Comparison of ENCODE assay signal across 18 mouse cellular contexts in genomic region chr13:13484351-13484751, GRCm38 (mm10). TPM values are rescaled to one million over a fixed set of nuclear protein-coding genes. Genes with fewer than 3 reads are reported as not detected.
A peak's percentile ranks its signal among the peaks of the same experiment; 100 is the strongest.
DNase-seq lines count a peak whose midpoint lies in the region; ATAC-seq and TF ChIP-seq lines count a peak whose summit lies in the region.
"Had no signal": no experiment of that assay in that cellular context is flagged by ENCODE, and none has a peak within 500 bp of the region (broad histone marks: within the 10 kb centered on the region; RNA-seq: fewer than 3 reads in every experiment).

No protein-coding gene starts in this region.

- no peak overlapping the region for H3K4me2 ChIP-seq in forebrain, embryonic 15.5 days (replicated peaks)
- H3K4me2 ChIP-seq: heart, embryonic 15.5 days; midbrain, embryonic 12.5 days had no signal

- WGBS in forebrain, embryonic 10.5 days: 46% methylated on average over 7 of the region's 7 CpGs
- 44% methylated on average over 7 of the region's 7 CpGs for WGBS in forebrain, embryonic 15.5 days
- WGBS in spleen, adult 2 months: 46% methylated on average over 7 of the region's 7 CpGs

- no peaks in the 10 kb centered on the region; the same call in 1 of the 2 replicates for H3K36me3 ChIP-seq in forebrain, embryonic 10.5 days (replicated peaks)
- H3K36me3 ChIP-seq in forebrain, embryonic 15.5 days: no peaks in the 10 kb centered on the region
- H3K36me3 ChIP-seq in spleen, adult 2 months (ENCODE audit: control insufficient read depth, insufficient read depth, low read length): no peaks in the 10 kb centered on the region
- H3K36me3 ChIP-seq: midbrain, embryonic 12.5 days had no signal

- no peak overlapping the region for H3K4me3 ChIP-seq in forebrain, embryonic 10.5 days
- no peak overlapping the region for H3K4me3 ChIP-seq in forebrain, embryonic 15.5 days
- H3K4me3 ChIP-seq in spleen, adult 2 months (ENCODE audit: extremely low read depth, insufficient read depth, insufficient read length): no peak overlapping the region
- H3K4me3 ChIP-seq: heart, embryonic 15.5 days; midbrain, embryonic 12.5 days had no signal

- DNase-seq in forebrain, embryonic 10.5 days (ENCODE audit: extremely low spot score, low spot score): no peak
- peak; percentile 19 to 29 for DNase-seq in spleen, adult 2 months (ENCODE audit: low read depth in 1 of 2, low spot score in 2 of 2)
- DNase-seq in spleen, postnatal 4 days (ENCODE audit: low spot score in 2 of 2): no peak
- DNase-seq in embryo, embryonic 9.5 days (ENCODE audit: extremely low spot score): peak; percentile 44
- no peak for DNase-seq in cerebellum, postnatal 25 days
- DNase-seq in layer of hippocampus, adult 8-10 months (ENCODE audit: low spot score in 2 of 2): no peak
- DNase-seq in right cerebral cortex, postnatal 4 days: no peak
- DNase-seq: adrenal gland, postnatal 25 days; cerebellum, adult 2 months; kidney, adult 8-10 months; layer of hippocampus, postnatal 36 days; liver; liver, postnatal 0 days had no signal

- no peak for TF ChIP-seq POLR2A in spleen, adult 2 months (IDR thresholded peaks at IDR 0.05; ENCODE audit: low read depth, low read length)

- TF ChIP-seq CTCF in spleen, adult 2 months (IDR thresholded peaks at IDR 0.05; ENCODE audit: extremely low read depth, insufficient read depth, insufficient read length, insufficient replicate concordance): no peak

- 0 out of 2 replicates have a peak overlapping the region, but pooled peaks have one; percentile 4 for H3K27ac ChIP-seq in forebrain, embryonic 10.5 days
- no peak overlapping the region for H3K27ac ChIP-seq in forebrain, embryonic 15.5 days (replicated peaks)
- no peak overlapping the region for H3K27ac ChIP-seq in spleen, adult 2 months (ENCODE audit: insufficient read depth, low read length)
- H3K27ac ChIP-seq: heart, embryonic 15.5 days; midbrain, embryonic 12.5 days had no signal

- H3K27me3 ChIP-seq in forebrain, embryonic 10.5 days (ENCODE audit: poor library complexity, severe bottlenecking): no peaks in the 10 kb centered on the region
- no peaks in the 10 kb centered on the region for H3K27me3 ChIP-seq in forebrain, embryonic 15.5 days
- H3K27me3 ChIP-seq in spleen, adult 2 months (ENCODE audit: control insufficient read depth, insufficient read depth, low read length): no peaks in the 10 kb centered on the region
- H3K27me3 ChIP-seq: heart, embryonic 15.5 days; midbrain, embryonic 12.5 days had no signal

- ATAC-seq in forebrain, embryonic 15.5 days (replicated peaks): no peak
- ATAC-seq: forebrain, embryonic 14.5 days; liver, postnatal 0 days had no signal

- H3K9ac ChIP-seq in forebrain, embryonic 15.5 days (replicated peaks): no peak overlapping the region
- H3K9ac ChIP-seq: heart, embryonic 15.5 days; liver, postnatal 0 days; midbrain, embryonic 12.5 days had no signal

- no peaks in the 10 kb centered on the region for H3K9me3 ChIP-seq in forebrain, embryonic 10.5 days
- no peaks in the 10 kb centered on the region for H3K9me3 ChIP-seq in forebrain, embryonic 15.5 days
- H3K9me3 ChIP-seq: heart, embryonic 15.5 days; midbrain, embryonic 12.5 days had no signal

- peaks cover 33% of the 10 kb centered on the region for H3K4me1 ChIP-seq in forebrain, embryonic 10.5 days
- H3K4me1 ChIP-seq in forebrain, embryonic 15.5 days: no peaks in the 10 kb centered on the region
- peaks cover 20% of the 10 kb centered on the region for H3K4me1 ChIP-seq in spleen, adult 2 months (ENCODE audit: control insufficient read depth, insufficient read depth, insufficient read length)
- H3K4me1 ChIP-seq: heart, embryonic 15.5 days had no signal

RNA-seq across cellular contexts. Expression of gene Nid1, which starts 47.0 kb away (rescaled TPM):
- 45.6 and 51.2 TPM in 2 replicates for polyA plus RNA-seq in forebrain, embryonic 10.5 days (2016; fragmentation: Nextera tagmentation; extraction: Ambion mirVana)
- polyA plus RNA-seq in forebrain, embryonic 15.5 days (2015; fragmentation: Nextera tagmentation; extraction: Ambion mirVana): 16.7 and 22.1 TPM in 2 replicates
- polyA plus RNA-seq in spleen, adult 2 months (2012; rRNA removed): 39.3 and 54.7 TPM in 2 replicates
- total RNA-seq in layer of hippocampus, adult 8-10 months (2022): 1 to 10 TPM; 4.0 to 5.0 (median 4.4) TPM
- total RNA-seq: common myeloid progenitor, adult 5-6 weeks had no signal

Comparison
In these comparisons a context has a peak if more than half of its experiments do, and no peak if none do; other contexts are left out.
1. DNase-seq: peak in spleen, adult 2 months (2 of 2) and embryo, embryonic 9.5 days (single experiment); none in forebrain, embryonic 10.5 days (single experiment), spleen, postnatal 4 days (0 of 2), cerebellum, postnatal 25 days (0 of 2), layer of hippocampus, adult 8-10 months (0 of 2) and right cerebral cortex, postnatal 4 days (single experiment).